Mouse (Mus musculus): ENCODE data around the gene Pcca. TPM values are rescaled to one million over a fixed set of nuclear protein-coding genes. Genes with fewer than 3 reads are reported as not detected.

Pcca gene
- polyA plus RNA-seq, 1 experiment, result 7.2 TPM

DNA sequence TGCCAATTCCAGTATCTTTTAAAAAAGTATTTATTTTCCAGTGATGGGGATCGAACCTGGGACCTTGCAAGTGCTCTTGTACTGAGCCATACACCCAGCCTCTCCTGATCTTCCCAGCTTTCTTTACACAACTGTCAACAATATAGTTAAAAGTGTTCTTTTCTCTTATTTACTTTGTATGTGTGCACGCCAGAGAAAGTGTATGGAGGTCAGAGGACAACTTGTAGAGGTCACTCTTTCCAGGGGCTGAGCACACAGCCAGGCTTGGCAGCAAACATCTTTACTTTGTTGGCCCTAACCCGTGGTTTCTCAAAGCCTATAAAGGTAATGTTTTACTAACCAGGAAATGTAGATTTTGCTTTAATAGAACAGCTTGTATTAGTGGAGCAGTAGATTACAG lies 22.6 kb upstream of the Pcca start:
- Histone ChIP-seq H3K27me3 (ENCODE audit: control insufficient read depth, insufficient read depth, low read length) (no peaks in the 10 kb centered on the region), H3K36me3 (ENCODE audit: control insufficient read depth, insufficient read depth, low read length) (no peaks in the 10 kb centered on the region), H3K27ac (ENCODE audit: control insufficient read depth, insufficient read depth, low read length) (no peak overlapping the region), H3K4me1 (replicated peaks; ENCODE audit: control insufficient read depth, insufficient read depth, low read length) (no peaks in the 10 kb centered on the region), H3K4me3 (ENCODE audit: control insufficient read depth, insufficient read depth, low read length) (no peak overlapping the region)
- WGBS, result 81% methylated on average over 3 of the region's 3 CpGs
- no peak for TF ChIP-seq POLR2A (IDR thresholded peaks at IDR 0.05; ENCODE audit: control insufficient read depth, extremely low read depth, insufficient read depth, low read length, poor library complexity)
- no peak for TF ChIP-seq CTCF (IDR thresholded peaks at IDR 0.05; ENCODE audit: borderline replicate concordance, control insufficient read depth, extremely low read depth, insufficient read depth, low read length, poor library complexity)
- DNase-seq, result no peak

GRCm38 (mm10) chr14:122513511-122514036 lies 20.6 kb upstream of the Pcca start:
- no peak overlapping the region for H3K4me3 ChIP-seq (ENCODE audit: control insufficient read depth, insufficient read depth, low read length)
- H3K27me3 ChIP-seq (ENCODE audit: control insufficient read depth, insufficient read depth, low read length), result no peaks in the 10 kb centered on the region
- H3K27ac ChIP-seq (ENCODE audit: control insufficient read depth, insufficient read depth, low read length), result no peak overlapping the region
- TF ChIP-seq CTCF (IDR thresholded peaks at IDR 0.05; ENCODE audit: borderline replicate concordance, control insufficient read depth, extremely low read depth, insufficient read depth, low read length, poor library complexity) (no peak), POLR2A (IDR thresholded peaks at IDR 0.05; ENCODE audit: control insufficient read depth, extremely low read depth, insufficient read depth, low read length, poor library complexity) (no peak)
- WGBS, result 55% methylated on average over 1 of the region's 1 CpGs
- DNase-seq, result no peak
- H3K36me3 ChIP-seq (ENCODE audit: control insufficient read depth, insufficient read depth, low read length), result no peaks in the 10 kb centered on the region
- H3K4me1 ChIP-seq (replicated peaks; ENCODE audit: control insufficient read depth, insufficient read depth, low read length), result no peaks in the 10 kb centered on the region

- Histone ChIP-seq H3K4me3 (ENCODE audit: control insufficient read depth, insufficient read depth, low read length) (no peak overlapping the region), H3K27me3 (ENCODE audit: control insufficient read depth, insufficient read depth, low read length) (no peaks in the 10 kb centered on the region), H3K27ac (ENCODE audit: control insufficient read depth, insufficient read depth, low read length) (no peak overlapping the region), H3K4me1 (replicated peaks; ENCODE audit: control insufficient read depth, insufficient read depth, low read length) (no peaks in the 10 kb centered on the region), H3K36me3 (ENCODE audit: control insufficient read depth, insufficient read depth, low read length) (no peaks in the 10 kb centered on the region)
- 86% methylated on average over 4 of the region's 4 CpGs for WGBS
- no peak for DNase-seq
- TF ChIP-seq CTCF (IDR thresholded peaks at IDR 0.05; ENCODE audit: borderline replicate concordance, control insufficient read depth, extremely low read depth, insufficient read depth, low read length, poor library complexity) (no peak), POLR2A (IDR thresholded peaks at IDR 0.05; ENCODE audit: control insufficient read depth, extremely low read depth, insufficient read depth, low read length, poor library complexity) (no peak)
These were observed 5.6 kb upstream of the Pcca start for GRCm38 (mm10) chr14:122528475-122528874.

- TF ChIP-seq CTCF (IDR thresholded peaks at IDR 0.05; ENCODE audit: borderline replicate concordance, control insufficient read depth, extremely low read depth, insufficient read depth, low read length, poor library complexity), result no peak
- no peak for TF ChIP-seq POLR2A (IDR thresholded peaks at IDR 0.05; ENCODE audit: control insufficient read depth, extremely low read depth, insufficient read depth, low read length, poor library complexity)
- DNase-seq, result no peak
- H3K4me3 ChIP-seq (ENCODE audit: control insufficient read depth, insufficient read depth, low read length), result no peak overlapping the region
- 100% methylated on average over 1 of the region's 1 CpGs for WGBS
- no peaks in the 10 kb centered on the region for H3K27me3 ChIP-seq (ENCODE audit: control insufficient read depth, insufficient read depth, low read length)
- H3K36me3 ChIP-seq (ENCODE audit: control insufficient read depth, insufficient read depth, low read length), result no peaks in the 10 kb centered on the region
- no peaks in the 10 kb centered on the region for H3K4me1 ChIP-seq (replicated peaks; ENCODE audit: control insufficient read depth, insufficient read depth, low read length)
- no peak overlapping the region for H3K27ac ChIP-seq (ENCODE audit: control insufficient read depth, insufficient read depth, low read length)
These were observed 1.9 kb downstream of the Pcca start for GRCm38 (mm10) chr14:122535986-122536385.

- no peaks in the 10 kb centered on the region for H3K27me3 ChIP-seq (ENCODE audit: control insufficient read depth, insufficient read depth, low read length)
- no peak overlapping the region for H3K4me3 ChIP-seq (ENCODE audit: control insufficient read depth, insufficient read depth, low read length)
- TF ChIP-seq CTCF (IDR thresholded peaks at IDR 0.05; ENCODE audit: borderline replicate concordance, control insufficient read depth, extremely low read depth, insufficient read depth, low read length, poor library complexity), result no peak
- WGBS, result 98% methylated on average over 1 of the region's 1 CpGs
- no peaks in the 10 kb centered on the region for H3K4me1 ChIP-seq (replicated peaks; ENCODE audit: control insufficient read depth, insufficient read depth, low read length)
- no peaks in the 10 kb centered on the region for H3K36me3 ChIP-seq (ENCODE audit: control insufficient read depth, insufficient read depth, low read length)
- DNase-seq, result no peak
- H3K27ac ChIP-seq (ENCODE audit: control insufficient read depth, insufficient read depth, low read length), result no peak overlapping the region
These were observed 14.3 kb downstream of the Pcca start for GRCm38 (mm10) chr14:122548421-122548820.

- 48% methylated on average over 1 of the region's 1 CpGs for WGBS
- TF ChIP-seq CTCF (IDR thresholded peaks at IDR 0.05; ENCODE audit: borderline replicate concordance, control insufficient read depth, extremely low read depth, insufficient read depth, low read length, poor library complexity) (no peak), POLR2A (IDR thresholded peaks at IDR 0.05; ENCODE audit: control insufficient read depth, extremely low read depth, insufficient read depth, low read length, poor library complexity) (no peak)
- Histone ChIP-seq H3K4me1 (replicated peaks; ENCODE audit: control insufficient read depth, insufficient read depth, low read length) (no peaks in the 10 kb centered on the region), H3K36me3 (ENCODE audit: control insufficient read depth, insufficient read depth, low read length) (no peaks in the 10 kb centered on the region), H3K27me3 (ENCODE audit: control insufficient read depth, insufficient read depth, low read length) (no peaks in the 10 kb centered on the region), H3K4me3 (ENCODE audit: control insufficient read depth, insufficient read depth, low read length) (no peak overlapping the region), H3K27ac (ENCODE audit: control insufficient read depth, insufficient read depth, low read length) (no peak overlapping the region)
- DNase-seq, result no peak
These were observed 14.8 kb downstream of the Pcca start for GRCm38 (mm10) chr14:122548905-122549304.

Measured in thymus, adult 2 months (tissue).